Mouse (Mus musculus) G1E (cell line): ENCODE results near the gene Inf2. TPM values are rescaled to one million over a fixed set of nuclear protein-coding genes. Genes with fewer than 3 reads are reported as not detected.

Experiments used
- ATAC-seq: 2 replicates; pipeline ENCODE4 v1.8.0; 2016; ENCODE audit warnings: mild to moderate bottlenecking; ENCODE audit not compliant: insufficient number of reproducible peaks, poor library complexity, low FRiP score, severe bottlenecking; ENCODE audit errors: extremely low read depth
- DNase-seq: peaks from one replicate; pipeline ENCODE4 v3.0.0; 2012; ENCODE audit warnings: low spot score
- H3K27me3 ChIP-seq: 2 replicates; pipeline ENCODE4 v1.6.1; 2012; ENCODE audit warnings: mild to moderate bottlenecking, low read length, inconsistent platforms; ENCODE audit not compliant: insufficient read depth
- H3K36me3 ChIP-seq: replicated peaks from 2 replicates; pipeline ENCODE3; 2012; ENCODE audit warnings: mild to moderate bottlenecking, inconsistent platforms
- H3K4me1 ChIP-seq: 2 replicates; pipeline ENCODE4 v1.6.1; 2012; ENCODE audit warnings: low read depth, low read length, inconsistent platforms, mixed read lengths; ENCODE audit not compliant: insufficient read depth
- H3K4me3 ChIP-seq: 2 replicates; pipeline ENCODE4 v1.5.1; 2012; ENCODE audit warnings: low read depth, mild to moderate bottlenecking, inconsistent platforms, low read length, moderate library complexity, mixed read lengths
- H3K9me3 ChIP-seq: replicated peaks from 2 replicates; pipeline ENCODE4 v1.6.1; 2012; ENCODE audit warnings: inconsistent platforms
- CTCF ChIP-seq: IDR thresholded peaks from 2 replicates; pipeline ENCODE4 v1.5.1; 2012; ENCODE audit warnings: low read depth, low read length, inconsistent platforms, mixed read lengths
- GATA1 ChIP-seq: IDR thresholded peaks from 2 replicates; pipeline ENCODE4 v1.6.1; 2012; ENCODE audit warnings: borderline replicate concordance, low read length, inconsistent platforms, mixed read lengths
- GATA2 ChIP-seq: IDR thresholded peaks from 2 replicates; pipeline ENCODE4 v1.6.1; 2012; ENCODE audit warnings: low read depth, low read length, inconsistent platforms, borderline replicate concordance
- POLR2AphosphoS5 ChIP-seq: IDR thresholded peaks from 2 replicates; pipeline ENCODE4 v1.6.1; 2012; ENCODE audit warnings: low read depth, low read length, inconsistent platforms; ENCODE audit not compliant: insufficient replicate concordance
- TAL1 ChIP-seq: conservative IDR thresholded peaks from 2 replicates; pipeline ENCODE4 v1.6.1; 2012; ENCODE audit warnings: low read depth, low read length, inconsistent platforms, mixed read lengths
- polyA plus RNA-seq: library from polyadenylated mRNA; stranded (reverse); fragments of >175 nt; gene quantifications from 2 replicates; pipeline ENCODE4 v1.2.3, GENCODE M21; 2012
- total RNA-seq, 2 experiments: library from RNA; stranded (forward) in 1 of 2; stranded (reverse) in 1 of 2; fragments of 200-1000 nt in 1 of 2; fragments of >200 nt in 1 of 2; fragmentation: Nextera tagmentation in 1 of 2; gene quantifications; 2 replicates each; pipeline ENCODE4 v1.2.3; 2014 to 2017

Inf2 gene
- total and polyA plus RNA-seq, 3 experiments = 2.3 to 26.0 (median 5.4) TPM

GRCm38 (mm10) chr12:112584954-112585353, 3.6 kb upstream of the Inf2 start:
- H3K4me1 ChIP-seq = peaks cover 34% of the 10 kb centered on the region
- TF ChIP-seq CTCF = no peak
- no peak for TF ChIP-seq GATA1
- no peak for TF ChIP-seq POLR2AphosphoS5
- no peak for TF ChIP-seq TAL1
- no peak for TF ChIP-seq GATA2
- no peak overlapping the region for H3K4me3 ChIP-seq
- ATAC-seq (no peak), DNase-seq (no peak)
- no peaks in the 10 kb centered on the region for H3K36me3 ChIP-seq
- H3K27me3 ChIP-seq = peaks cover 79% of the 10 kb centered on the region
- no peaks in the 10 kb centered on the region for H3K9me3 ChIP-seq

GRCm38 (mm10) chr12:112585924-112586538, 2.6 kb upstream of the Inf2 start:
- Histone ChIP-seq H3K36me3 (peaks cover 6% of the 10 kb centered on the region), H3K4me3 (no peak overlapping the region), H3K4me1 (peaks cover 44% of the 10 kb centered on the region), H3K9me3 (no peaks in the 10 kb centered on the region), H3K27me3 (peaks cover 77% of the 10 kb centered on the region)
- TF ChIP-seq TAL1 (no peak), CTCF (no peak), GATA2 (no peak), GATA1 (no peak), POLR2AphosphoS5 (no peak)
- no peak for ATAC-seq
- no peak for DNase-seq

GRCm38 (mm10) chr12:112587125-112588124, 1.2 kb upstream of the Inf2 start:
- DNase-seq (no peak), ATAC-seq (no peak)
- TF ChIP-seq GATA1 (no peak), POLR2AphosphoS5 (no peak), GATA2 (no peak), TAL1 (no peak), CTCF (no peak)
- Histone ChIP-seq H3K4me3 (no peak overlapping the region), H3K27me3 (peaks cover 70% of the 10 kb centered on the region), H3K4me1 (peaks cover 58% of the 10 kb centered on the region), H3K9me3 (no peaks in the 10 kb centered on the region), H3K36me3 (peaks cover 20% of the 10 kb centered on the region)

DNA sequence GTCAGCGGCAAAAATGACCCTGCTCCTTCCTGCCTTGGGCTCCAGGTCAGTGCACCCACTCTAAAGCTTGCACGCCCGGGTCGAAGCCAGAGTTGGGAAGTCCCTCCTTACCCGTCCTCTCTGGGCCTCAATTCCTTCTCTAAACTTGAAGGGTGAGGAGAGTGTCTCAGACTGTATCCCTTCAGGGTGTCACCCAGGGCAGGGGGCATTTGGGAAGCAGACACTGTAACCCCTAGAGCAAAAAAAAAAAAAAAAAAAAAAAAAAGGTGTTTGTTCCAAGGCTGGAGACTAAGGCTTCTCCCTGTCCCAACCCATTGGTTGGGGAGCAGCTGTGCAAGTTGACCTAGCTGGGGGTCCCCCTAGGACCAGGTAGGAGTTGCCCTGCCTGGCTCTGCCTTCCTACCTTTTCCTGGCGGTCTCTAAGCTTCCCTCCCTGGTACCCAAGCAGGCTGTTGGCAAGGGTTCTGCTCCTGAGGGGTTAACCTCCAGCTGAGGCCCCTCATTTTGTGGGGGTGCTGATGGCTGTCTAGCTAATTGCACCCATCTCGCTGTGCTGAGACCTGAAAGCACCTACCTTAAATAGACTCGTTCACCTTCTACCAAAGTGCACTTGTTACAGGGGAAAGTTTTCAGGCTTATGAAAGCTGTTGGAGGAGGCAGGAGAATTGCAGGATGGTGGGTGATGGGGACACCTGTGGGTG, 1.1 kb downstream of the Inf2 start:
- H3K36me3 ChIP-seq = peaks cover 40% of the 10 kb centered on the region
- TF ChIP-seq GATA2 (no peak), CTCF (no peak), TAL1 (no peak), GATA1 (no peak), POLR2AphosphoS5 (no peak)
- peaks cover 66% of the 10 kb centered on the region for H3K27me3 ChIP-seq
- peak overlapping the region; percentile 73 for H3K4me3 ChIP-seq
- H3K9me3 ChIP-seq = no peaks in the 10 kb centered on the region
- H3K4me1 ChIP-seq = peaks cover 77% of the 10 kb centered on the region
- DNase-seq (no peak), ATAC-seq (no peak)

DNA sequence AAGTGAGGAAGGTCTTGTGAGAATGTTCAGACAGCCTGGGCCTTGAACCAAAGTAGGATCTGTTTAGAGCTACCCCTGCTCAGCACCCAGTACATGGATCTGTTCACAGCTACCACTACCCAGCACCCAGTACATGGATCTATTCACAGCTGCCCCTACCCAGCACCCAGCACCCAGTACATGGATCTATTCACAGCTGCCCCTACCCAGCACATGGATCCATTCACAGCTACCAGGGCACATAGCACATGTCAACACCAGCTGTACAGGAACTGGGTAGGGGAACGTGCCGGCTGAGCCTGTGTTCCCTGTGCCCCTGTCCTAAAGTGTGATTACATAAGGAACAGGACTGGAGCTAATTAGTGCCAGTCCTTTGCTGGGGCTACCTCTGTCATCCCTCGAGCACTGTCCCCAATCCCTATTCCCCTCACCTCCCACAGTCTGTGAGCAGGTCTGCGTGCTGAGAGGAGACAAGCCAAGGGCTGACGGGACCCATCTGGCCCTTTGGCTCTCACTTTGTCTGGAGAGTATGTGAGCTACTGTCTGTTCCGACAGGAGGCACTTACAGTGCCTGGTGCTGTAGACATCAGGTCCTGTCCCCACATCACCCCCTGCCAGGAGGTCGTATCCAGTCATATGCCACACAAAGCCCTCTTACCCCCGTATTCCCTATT, 2.1 kb downstream of the Inf2 start:
- Histone ChIP-seq H3K9me3 (no peaks in the 10 kb centered on the region), H3K4me1 (peaks cover 87% of the 10 kb centered on the region), H3K36me3 (peaks cover 46% of the 10 kb centered on the region), H3K27me3 (peaks cover 58% of the 10 kb centered on the region), H3K4me3 (no peak overlapping the region)
- no peak for ATAC-seq
- no peak for DNase-seq
- TF ChIP-seq GATA1 = no peak
- TF ChIP-seq GATA2 = no peak
- TF ChIP-seq CTCF = no peak
- no peak for TF ChIP-seq POLR2AphosphoS5
- no peak for TF ChIP-seq TAL1

DNA sequence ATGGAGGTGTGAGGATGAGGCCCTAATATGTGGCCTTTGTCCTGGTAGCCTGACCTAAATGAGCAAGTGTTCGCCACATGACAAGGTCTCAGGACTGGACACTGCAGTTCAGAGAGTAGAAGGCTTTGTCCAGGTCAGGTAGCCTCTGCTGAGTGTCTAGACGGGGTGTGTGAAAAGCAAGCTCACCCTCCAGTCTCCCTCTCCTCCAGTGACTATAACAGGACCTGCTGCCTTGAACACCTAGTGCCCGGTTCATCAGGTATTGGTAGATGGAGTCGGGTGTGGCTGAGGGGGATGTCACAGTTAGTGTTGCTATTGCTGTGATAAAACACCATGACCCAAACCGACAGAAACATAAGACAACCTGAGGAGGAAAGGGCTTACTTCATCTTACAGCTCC, 2.7 kb downstream of the Inf2 start:
- ATAC-seq = no peak
- Histone ChIP-seq H3K4me3 (no peak overlapping the region), H3K9me3 (no peaks in the 10 kb centered on the region), H3K27me3 (peaks cover 53% of the 10 kb centered on the region), H3K36me3 (peaks cover 47% of the 10 kb centered on the region), H3K4me1 (peaks cover 87% of the 10 kb centered on the region)
- DNase-seq = no peak
- TF ChIP-seq TAL1 = no peak
- TF ChIP-seq POLR2AphosphoS5 = no peak
- TF ChIP-seq GATA2 = no peak
- no peak for TF ChIP-seq GATA1
- TF ChIP-seq CTCF = no peak
